Mouse (Mus musculus) adrenal gland, postnatal 10 days (tissue): ENCODE results near the gene Nhs. TPM values are rescaled to one million over a fixed set of nuclear protein-coding genes. Genes with fewer than 3 reads are reported as not detected.
A peak's percentile ranks its signal among the peaks of the same experiment; 100 is the strongest.

ENCODE experiments used
- DNase-seq: peaks from one replicate; pipeline ENCODE4 v3.0.0; 2021; ENCODE audit warnings: mixed read lengths
- total RNA-seq, 2 experiments: library from RNA; stranded (reverse); gene quantifications; 2 replicates each; pipeline ENCODE4 v1.2.3; 2021

The Nhs gene
- total RNA-seq, 2 experiments from 2014 or later, result 1.6 to 1.8 TPM

- no peak for DNase-seq
Measured at GRCm38 (mm10) chrX:161940696-161941095, 218.8 kb downstream of the Nhs start.

GRCm38 (mm10) chrX:161926683-161927053 is 232.9 kb downstream of the Nhs start:
- DNase-seq, result no peak

GRCm38 (mm10) chrX:161925973-161926682 is 233.4 kb downstream of the Nhs start:
- DNase-seq, result peak; percentile 3

- no peak for DNase-seq
Measured at GRCm38 (mm10) chrX:161922655-161923054, 236.9 kb downstream of the Nhs start.

GRCm38 (mm10) chrX:161921581-161921980 is 237.9 kb downstream of the Nhs start:
- DNase-seq, result no peak

- DNase-seq, result peak; percentile 35
Measured at GRCm38 (mm10) chrX:161909963-161910362, 249.6 kb downstream of the Nhs start.

GRCm38 (mm10) chrX:161908652-161909403 is 250.7 kb downstream of the Nhs start:
- DNase-seq, result peak; percentile 8

- peak; percentile 3 for DNase-seq
Measured at GRCm38 (mm10) chrX:161907595-161908592, 251.6 kb downstream of the Nhs start.

GRCm38 (mm10) chrX:161894442-161894841 is 265.1 kb downstream of the Nhs start:
- DNase-seq, result no peak

GRCm38 (mm10) chrX:161883661-161884060 is 275.9 kb downstream of the Nhs start:
- no peak for DNase-seq

GRCm38 (mm10) chrX:161877123-161877522 is 282.4 kb downstream of the Nhs start:
- DNase-seq, result no peak

- peak; percentile 29 for DNase-seq
Measured at GRCm38 (mm10) chrX:161873511-161873910, 286.0 kb downstream of the Nhs start.

- no peak for DNase-seq
Measured at GRCm38 (mm10) chrX:161871306-161871705, 288.2 kb downstream of the Nhs start.

GRCm38 (mm10) chrX:161855630-161856029 is 303.9 kb downstream of the Nhs start:
- no peak for DNase-seq

- DNase-seq, result no peak
Measured at GRCm38 (mm10) chrX:161853626-161854312, 305.8 kb downstream of the Nhs start.

GRCm38 (mm10) chrX:161826186-161826585 is 333.3 kb downstream of the Nhs start:
- DNase-seq, result peak; percentile 27

GRCm38 (mm10) chrX:161790182-161790581 is 369.3 kb downstream of the Nhs start:
- DNase-seq, result peak; percentile 37
